Mouse (Mus musculus) kidney, adult 9 months (tissue): ENCODE measurements at regions not wholly inside any gene's neighbourhood (a gene's known extent, or its start where the extent isn't known, plus 50 kb on each side); places are given as distances from the start of the nearest gene placed in this dataset.

Experiments used
- DNase-seq: peaks from one replicate; pipeline ENCODE4 v3.0.0; 2022

GRCm38 (mm10) chr1:75612083-75612720, 66.1 kb downstream of the Slc4a3 start:
- DNase-seq: no peak

GRCm38 (mm10) chr1:75613206-75613605, 67.1 kb downstream of the Slc4a3 start:
- no peak for DNase-seq

- DNase-seq: no peak
Measured at GRCm38 (mm10) chr1:75616971-75617370, 70.9 kb downstream of the Slc4a3 start.

- DNase-seq: no peak
Measured at GRCm38 (mm10) chr1:75618367-75618790, 72.3 kb downstream of the Slc4a3 start.

GRCm38 (mm10) chr1:75630287-75630686, 84.2 kb downstream of the Slc4a3 start:
- DNase-seq: no peak

- DNase-seq: no peak
Measured at GRCm38 (mm10) chr1:75631729-75632128, 85.7 kb downstream of the Slc4a3 start.

- peak; percentile 24 for DNase-seq
Measured at GRCm38 (mm10) chr1:75635591-75635990, 89.5 kb downstream of the Slc4a3 start.

GRCm38 (mm10) chr1:75639031-75640001, 93.2 kb downstream of the Slc4a3 start:
- no peak for DNase-seq

GRCm38 (mm10) chr1:75642496-75642895, 96.4 kb downstream of the Slc4a3 start:
- no peak for DNase-seq

- DNase-seq: peak; percentile 69
Measured at GRCm38 (mm10) chr1:75652547-75652946, 106.5 kb downstream of the Slc4a3 start.

- DNase-seq: no peak
Measured at GRCm38 (mm10) chr1:75652987-75653573, 107.0 kb downstream of the Slc4a3 start.

- DNase-seq: peak; percentile 66
Measured at GRCm38 (mm10) chr1:75653671-75654076, 107.6 kb downstream of the Slc4a3 start.

- DNase-seq: no peak
Measured at GRCm38 (mm10) chr1:75656592-75656991, 110.5 kb downstream of the Slc4a3 start.

- no peak for DNase-seq
Measured at GRCm38 (mm10) chr1:75660336-75661100, 114.5 kb downstream of the Slc4a3 start.

- no peak for DNase-seq
Measured at GRCm38 (mm10) chr1:75662141-75662990, 116.3 kb downstream of the Slc4a3 start.

GRCm38 (mm10) chr1:75667736-75668269, 121.7 kb downstream of the Slc4a3 start:
- no peak for DNase-seq

GRCm38 (mm10) chr1:75676295-75676694, 130.2 kb downstream of the Slc4a3 start:
- DNase-seq: no peak

- DNase-seq: no peak
Measured at GRCm38 (mm10) chr1:75677695-75678094, 131.6 kb downstream of the Slc4a3 start.

- no peak for DNase-seq
Measured at GRCm38 (mm10) chr1:75678279-75678678, 132.2 kb downstream of the Slc4a3 start.

GRCm38 (mm10) chr1:75680366-75680765, 134.3 kb downstream of the Slc4a3 start:
- no peak for DNase-seq

- DNase-seq: no peak
Measured at GRCm38 (mm10) chr1:75681913-75682312, 135.8 kb downstream of the Slc4a3 start.

- DNase-seq: no peak
Measured at GRCm38 (mm10) chr1:75692781-75693180, 146.7 kb downstream of the Slc4a3 start.
